Mouse (Mus musculus): ENCODE results near the gene Unc5b. TPM values are rescaled to one million over a fixed set of nuclear protein-coding genes. Genes with fewer than 3 reads are reported as not detected.

Unc5b gene
- polyA plus RNA-seq, 1 experiment from 2014 or later = 2.3 TPM

DNA sequence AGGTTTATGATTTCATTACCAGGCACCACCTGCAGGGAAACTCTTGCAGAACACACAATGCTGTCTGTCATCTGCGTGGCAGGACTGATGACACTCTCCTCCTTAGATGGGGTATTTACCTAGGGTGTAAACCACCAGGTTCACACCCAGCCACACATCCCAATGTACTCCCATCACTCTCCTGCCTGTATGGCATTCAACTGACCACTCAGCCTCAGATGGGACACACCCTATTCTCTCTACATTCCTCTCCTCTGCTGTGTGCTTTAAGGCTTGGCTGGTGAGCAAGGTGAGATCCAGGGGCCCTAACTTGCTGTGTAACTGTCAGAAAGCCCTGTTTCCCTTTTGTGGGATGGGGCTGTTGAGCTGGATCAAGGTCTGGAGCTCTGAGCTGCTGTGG lies 69.3 kb downstream of the Unc5b start:
- Histone ChIP-seq H3K4me2 (replicated peaks; ENCODE audit: low read depth, low read length) (no peak overlapping the region), H3K27me3 (ENCODE audit: control insufficient read depth, insufficient read depth, low read length) (no peaks in the 10 kb centered on the region), H3K36me3 (ENCODE audit: control insufficient read depth, insufficient read depth, low read length) (no peaks in the 10 kb centered on the region), H3K9me3 (ENCODE audit: control insufficient read depth, low read length) (no peaks in the 10 kb centered on the region), H3K4me1 (replicated peaks; ENCODE audit: control insufficient read depth, insufficient read depth, low read length) (no peaks in the 10 kb centered on the region), H3K4me3 (ENCODE audit: low read depth, low read length) (no peak overlapping the region), H3K9ac (ENCODE audit: low read depth, low read length) (no peak overlapping the region), H3K27ac (ENCODE audit: low read depth, low read length) (no peak overlapping the region)
- 77% methylated on average over 1 of the region's 1 CpGs for WGBS
- DNase-seq (ENCODE audit: low spot score) (no peak), ATAC-seq (ENCODE audit: low FRiP score) (no peak)

GRCm38 (mm10) chr10:60760377-60760776 lies 71.0 kb downstream of the Unc5b start:
- H3K27me3 ChIP-seq (ENCODE audit: control insufficient read depth, insufficient read depth, low read length) = no peaks in the 10 kb centered on the region

GRCm38 (mm10) chr10:60756992-60757391 lies 74.4 kb downstream of the Unc5b start:
- H3K9me3 ChIP-seq (ENCODE audit: control insufficient read depth, low read length) = no peaks in the 10 kb centered on the region
- H3K4me3 ChIP-seq (ENCODE audit: low read depth, low read length) = no peak overlapping the region
- H3K27me3 ChIP-seq (ENCODE audit: control insufficient read depth, insufficient read depth, low read length) = no peaks in the 10 kb centered on the region
- WGBS = 6% methylated on average over 7 of the region's 7 CpGs
- no peaks in the 10 kb centered on the region for H3K36me3 ChIP-seq (ENCODE audit: control insufficient read depth, insufficient read depth, low read length)
- H3K4me1 ChIP-seq (replicated peaks; ENCODE audit: control insufficient read depth, insufficient read depth, low read length) = no peaks in the 10 kb centered on the region
- no peak overlapping the region for H3K9ac ChIP-seq (ENCODE audit: low read depth, low read length)
- ATAC-seq (ENCODE audit: low FRiP score) (no peak), DNase-seq (ENCODE audit: low spot score) (peak; percentile 79)
- no peak overlapping the region for H3K27ac ChIP-seq (ENCODE audit: low read depth, low read length)
- H3K4me2 ChIP-seq (replicated peaks; ENCODE audit: low read depth, low read length) = no peak overlapping the region

More at GRCm38 (mm10) chr10:60760377-60760776, 71.0 kb downstream of the Unc5b start:
- Histone ChIP-seq H3K36me3 (ENCODE audit: control insufficient read depth, insufficient read depth, low read length) (no peaks in the 10 kb centered on the region), H3K4me2 (replicated peaks; ENCODE audit: low read depth, low read length) (no peak overlapping the region), H3K4me1 (replicated peaks; ENCODE audit: control insufficient read depth, insufficient read depth, low read length) (no peaks in the 10 kb centered on the region), H3K9me3 (ENCODE audit: control insufficient read depth, low read length) (no peaks in the 10 kb centered on the region), H3K27ac (ENCODE audit: low read depth, low read length) (no peak overlapping the region), H3K4me3 (ENCODE audit: low read depth, low read length) (no peak overlapping the region), H3K9ac (ENCODE audit: low read depth, low read length) (no peak overlapping the region)
- 5% methylated on average over 14 of the region's 14 CpGs for WGBS
- peak; percentile 71; the same call in 1 of the 2 replicates for ATAC-seq (ENCODE audit: low FRiP score)
- DNase-seq (ENCODE audit: low spot score) = peak; percentile 97

GRCm38 (mm10) chr10:60756146-60756545 lies 75.2 kb downstream of the Unc5b start:
- DNase-seq (ENCODE audit: low spot score) (no peak), ATAC-seq (ENCODE audit: low FRiP score) (no peak)
- Histone ChIP-seq H3K9ac (ENCODE audit: low read depth, low read length) (no peak overlapping the region), H3K27ac (ENCODE audit: low read depth, low read length) (no peak overlapping the region), H3K4me1 (replicated peaks; ENCODE audit: control insufficient read depth, insufficient read depth, low read length) (no peaks in the 10 kb centered on the region), H3K4me2 (replicated peaks; ENCODE audit: low read depth, low read length) (no peak overlapping the region), H3K9me3 (ENCODE audit: control insufficient read depth, low read length) (no peaks in the 10 kb centered on the region), H3K27me3 (ENCODE audit: control insufficient read depth, insufficient read depth, low read length) (no peaks in the 10 kb centered on the region), H3K36me3 (ENCODE audit: control insufficient read depth, insufficient read depth, low read length) (no peaks in the 10 kb centered on the region), H3K4me3 (ENCODE audit: low read depth, low read length) (no peak overlapping the region)

DNA sequence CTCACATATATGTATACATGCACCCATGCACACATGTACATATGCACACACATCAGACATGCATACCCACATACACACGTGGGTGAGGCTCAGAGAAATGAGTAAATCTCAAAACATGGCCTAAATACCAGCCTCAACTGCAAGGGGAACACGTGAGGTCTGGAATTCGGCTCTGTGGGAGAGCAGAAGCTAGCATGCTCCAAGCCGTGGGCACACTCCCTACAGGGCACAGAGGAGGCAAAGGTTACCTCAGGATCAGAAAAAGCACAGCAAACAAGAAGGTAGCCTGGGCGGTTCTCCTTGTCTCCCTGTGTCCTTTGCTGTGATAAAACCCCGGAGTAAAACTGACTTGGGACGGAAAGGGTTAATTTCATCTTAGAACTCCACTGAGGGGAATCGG lies 77.4 kb downstream of the Unc5b start:
- no peaks in the 10 kb centered on the region for H3K9me3 ChIP-seq (ENCODE audit: control insufficient read depth, low read length)
- no peak overlapping the region for H3K9ac ChIP-seq (ENCODE audit: low read depth, low read length)
- WGBS = 79% methylated on average over 8 of the region's 8 CpGs

GRCm38 (mm10) chr10:60753261-60753660 lies 78.1 kb downstream of the Unc5b start:
- ATAC-seq (ENCODE audit: low FRiP score) = 0 out of 2 replicates have a peak, but pooled peaks have one; percentile 10
- Histone ChIP-seq H3K4me1 (replicated peaks; ENCODE audit: control insufficient read depth, insufficient read depth, low read length) (no peaks in the 10 kb centered on the region), H3K36me3 (ENCODE audit: control insufficient read depth, insufficient read depth, low read length) (no peaks in the 10 kb centered on the region; the same call in 1 of the 2 replicates), H3K9me3 (ENCODE audit: control insufficient read depth, low read length) (no peaks in the 10 kb centered on the region), H3K4me2 (replicated peaks; ENCODE audit: low read depth, low read length) (no peak overlapping the region), H3K27me3 (ENCODE audit: control insufficient read depth, insufficient read depth, low read length) (no peaks in the 10 kb centered on the region), H3K27ac (ENCODE audit: low read depth, low read length) (no peak overlapping the region), H3K9ac (ENCODE audit: low read depth, low read length) (no peak overlapping the region), H3K4me3 (ENCODE audit: low read depth, low read length) (no peak overlapping the region)
- no peak for DNase-seq (ENCODE audit: low spot score)
- WGBS = 62% methylated on average over 9 of the region's 9 CpGs

More for the DNA sequence above, 77.4 kb downstream of the Unc5b start:
- Histone ChIP-seq H3K27ac (ENCODE audit: low read depth, low read length) (no peak overlapping the region), H3K4me3 (ENCODE audit: low read depth, low read length) (no peak overlapping the region), H3K27me3 (ENCODE audit: control insufficient read depth, insufficient read depth, low read length) (no peaks in the 10 kb centered on the region), H3K36me3 (ENCODE audit: control insufficient read depth, insufficient read depth, low read length) (no peaks in the 10 kb centered on the region; the same call in 1 of the 2 replicates), H3K4me2 (replicated peaks; ENCODE audit: low read depth, low read length) (no peak overlapping the region), H3K4me1 (replicated peaks; ENCODE audit: control insufficient read depth, insufficient read depth, low read length) (no peaks in the 10 kb centered on the region)
- DNase-seq (ENCODE audit: low spot score) = no peak
- ATAC-seq (ENCODE audit: low FRiP score) = no peak

DNA sequence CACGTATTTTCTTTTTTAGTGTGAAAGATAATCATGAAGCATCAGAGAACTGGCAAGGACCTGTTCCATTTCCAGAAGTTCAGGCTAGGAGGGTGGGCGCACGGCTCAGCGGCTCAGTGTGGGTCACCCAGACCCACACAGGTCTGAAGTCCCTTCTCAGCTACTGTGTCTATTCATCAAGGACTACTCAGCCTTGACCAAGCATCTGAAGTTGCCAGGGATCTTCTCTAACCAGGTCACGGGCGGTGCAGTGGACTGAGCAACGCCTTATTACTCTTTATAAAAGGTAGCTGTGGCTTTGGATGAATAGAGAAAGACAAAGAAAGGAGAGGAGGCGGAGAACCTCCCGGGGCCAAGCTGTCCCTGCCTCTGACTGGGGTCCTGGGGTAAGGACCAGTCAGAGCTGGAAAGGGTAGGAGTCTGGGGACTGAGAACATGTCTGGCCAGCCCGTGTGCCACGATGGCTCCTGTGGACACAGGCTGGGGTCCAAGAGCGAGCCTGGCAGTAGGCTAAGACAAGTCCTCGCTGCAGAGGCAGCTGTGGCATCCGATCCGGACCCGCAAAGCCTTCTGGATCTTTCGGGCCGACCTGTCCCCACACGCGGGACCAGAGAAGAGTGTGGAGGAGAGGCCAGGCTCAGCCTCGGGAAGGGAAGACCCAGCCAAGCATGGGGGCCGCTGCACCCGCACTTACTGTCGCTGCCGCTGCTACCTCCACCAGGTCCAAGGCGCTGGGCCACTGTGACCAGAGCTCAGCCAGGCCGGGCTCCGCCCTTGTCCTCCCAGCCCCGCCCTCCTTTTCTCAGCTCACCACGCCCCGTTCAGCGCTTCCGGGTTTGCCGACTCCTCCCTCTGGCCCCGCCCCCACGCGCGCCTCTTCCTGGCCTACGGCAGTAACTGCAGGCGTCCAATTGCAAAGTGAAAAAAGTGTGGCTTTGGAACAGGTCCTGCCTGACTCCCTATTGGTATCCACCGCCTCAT lies 79.1 kb downstream of the Unc5b start, which contains the start of gene Slc29a3:
Gene Slc29a3, minus strand, starts transcription at position 755 of the 981 bp plus-strand sequence.
- Histone ChIP-seq H3K27ac (ENCODE audit: low read depth, low read length) (peak within 1 kb of the TSS; percentile 76), H3K4me1 (replicated peaks; ENCODE audit: control insufficient read depth, insufficient read depth, low read length) (no peaks in the 10 kb centered on the region; the same call in 1 of the 2 replicates), H3K4me2 (replicated peaks; ENCODE audit: low read depth, low read length) (peak within 1 kb of the TSS; percentile 47), H3K27me3 (ENCODE audit: control insufficient read depth, insufficient read depth, low read length) (no peaks in the 10 kb centered on the region), H3K4me3 (ENCODE audit: low read depth, low read length) (peak within 1 kb of the TSS; percentile 45), H3K9ac (ENCODE audit: low read depth, low read length) (peak within 1 kb of the TSS; percentile 83), H3K36me3 (ENCODE audit: control insufficient read depth, insufficient read depth, low read length) (no peaks in the 10 kb centered on the region; the same call in 1 of the 2 replicates), H3K9me3 (ENCODE audit: control insufficient read depth, low read length) (no peaks in the 10 kb centered on the region)
- WGBS = 9% methylated on average over 41 of the region's 41 CpGs
- peak; percentile 94 for ATAC-seq (ENCODE audit: low FRiP score)
- peak; percentile 98 for DNase-seq (ENCODE audit: low spot score)

DNA sequence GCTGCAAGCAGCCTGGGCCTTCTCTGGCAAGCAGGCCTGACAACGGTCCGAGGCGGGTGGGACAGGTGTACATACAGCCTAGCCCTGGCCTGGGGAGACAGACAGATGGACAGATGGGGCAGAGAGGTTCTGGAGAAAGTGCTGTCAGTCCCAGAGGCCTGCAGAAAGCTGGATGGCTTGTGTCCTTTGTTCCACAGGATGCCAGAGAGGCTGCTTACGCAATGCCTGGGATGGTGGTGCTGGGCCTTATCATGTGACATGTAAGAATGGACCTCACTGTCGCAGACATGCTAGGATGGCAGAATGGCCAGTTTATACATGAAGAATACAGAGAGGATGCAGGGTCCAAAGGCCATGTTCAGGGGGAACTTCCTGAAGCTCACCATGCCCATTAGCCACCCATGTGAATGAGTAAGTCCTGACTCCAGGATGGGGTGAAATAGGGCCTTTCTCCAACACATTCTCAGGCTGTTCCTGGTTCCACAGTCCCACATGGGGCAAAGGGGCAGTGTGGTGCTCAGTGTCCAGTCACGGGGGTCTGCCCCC lies 83.6 kb downstream of the Unc5b start:
- H3K36me3 ChIP-seq (ENCODE audit: control insufficient read depth, insufficient read depth, low read length) = no peaks in the 10 kb centered on the region; the same call in 1 of the 2 replicates
- no peaks in the 10 kb centered on the region for H3K27me3 ChIP-seq (ENCODE audit: control insufficient read depth, insufficient read depth, low read length)
- no peak overlapping the region for H3K9ac ChIP-seq (ENCODE audit: low read depth, low read length)
- H3K4me1 ChIP-seq (replicated peaks; ENCODE audit: control insufficient read depth, insufficient read depth, low read length) = no peaks in the 10 kb centered on the region; the same call in 1 of the 2 replicates
- H3K27ac ChIP-seq (ENCODE audit: low read depth, low read length) = no peak overlapping the region
- WGBS = 90% methylated on average over 6 of the region's 6 CpGs
- H3K4me2 ChIP-seq (replicated peaks; ENCODE audit: low read depth, low read length) = no peak overlapping the region
- H3K9me3 ChIP-seq (ENCODE audit: control insufficient read depth, low read length) = no peaks in the 10 kb centered on the region
- no peak for DNase-seq (ENCODE audit: low spot score)
- no peak for ATAC-seq (ENCODE audit: low FRiP score)
- no peak overlapping the region for H3K4me3 ChIP-seq (ENCODE audit: low read depth, low read length)

Data from hindbrain, embryonic 11.5 days (tissue).